Mouse (Mus musculus) thymus, adult 2 months (tissue): Measurements from ENCODE around the gene Sh3kbp1. TPM values are rescaled to one million over a fixed set of nuclear protein-coding genes. Genes with fewer than 3 reads are reported as not detected.

Experiments used
- DNase-seq: peaks from one replicate; pipeline ENCODE4 v3.0.0; 2021
- H3K27ac ChIP-seq: fragments of 200-500 bp; 2 replicates; pipeline ENCODE4 v1.5.1; 2012; ENCODE audit warnings: low read length, control low read depth; ENCODE audit not compliant: control insufficient read depth, insufficient read depth
- H3K27me3 ChIP-seq: fragments of 200-500 bp; 2 replicates; pipeline ENCODE4 v1.6.1; 2012; ENCODE audit warnings: mild to moderate bottlenecking, low read length, moderate library complexity, mixed read lengths; ENCODE audit not compliant: control insufficient read depth, insufficient read depth
- H3K36me3 ChIP-seq: fragments of 200-500 bp; 2 replicates; pipeline ENCODE4 v1.6.1; 2012; ENCODE audit warnings: mild to moderate bottlenecking, low read length, moderate library complexity; ENCODE audit not compliant: control insufficient read depth, insufficient read depth
- H3K4me1 ChIP-seq: fragments of 200-500 bp; replicated peaks from 2 replicates; pipeline ENCODE4 v1.6.1; 2012; ENCODE audit warnings: low read length; ENCODE audit not compliant: control insufficient read depth, insufficient read depth
- H3K4me3 ChIP-seq: fragments of 200-500 bp; 2 replicates; pipeline ENCODE4 v1.5.1; 2012; ENCODE audit warnings: mild to moderate bottlenecking, low read length, control low read depth, moderate library complexity; ENCODE audit not compliant: control insufficient read depth, insufficient read depth
- CTCF ChIP-seq: fragments of 200-500 bp; IDR thresholded peaks from 2 replicates; pipeline ENCODE4 v1.5.1; 2012; ENCODE audit warnings: mild to moderate bottlenecking, control low read depth, low read length, moderate library complexity, borderline replicate concordance; ENCODE audit not compliant: control insufficient read depth, poor library complexity, insufficient read depth; ENCODE audit errors: extremely low read depth
- POLR2A ChIP-seq: fragments of 200-500 bp; IDR thresholded peaks from 2 replicates; pipeline ENCODE4 v1.6.1; 2012; ENCODE audit warnings: mild to moderate bottlenecking, low read length, control low read depth, moderate library complexity; ENCODE audit not compliant: control insufficient read depth, poor library complexity, insufficient read depth; ENCODE audit errors: extremely low read depth
- WGBS: fragments of 180-500 bp; shearing (Covaris S2); methylation state at CpG from one replicate; pipeline ENCODE4 v1.1.7; 2018; 5-methylcytosine and 5-hydroxymethylcytosine counted together
- polyA plus RNA-seq: library from polyadenylated mRNA; depleted of rRNA; stranded (reverse); fragments of >200 nt; gene quantifications from 2 replicates; pipeline ENCODE4 v1.2.3, GENCODE M21; 2012

Sh3kbp1 gene
- polyA plus RNA-seq, 1 experiment: 114 TPM

- H3K27me3 ChIP-seq: no peaks in the 10 kb centered on the region
- TF ChIP-seq CTCF: no peak
- TF ChIP-seq POLR2A: no peak
- no peaks in the 10 kb centered on the region for H3K36me3 ChIP-seq
- H3K4me1 ChIP-seq: peaks cover 11% of the 10 kb centered on the region
- peak overlapping the region; percentile 90 for H3K27ac ChIP-seq
- no peak overlapping the region for H3K4me3 ChIP-seq
- DNase-seq: no peak
- 10% methylated on average over 10 of the region's 10 CpGs for WGBS
These were observed 62.8 kb downstream of the Sh3kbp1 start for GRCm38 (mm10) chrX:159689785-159690416.

- 15% methylated on average over 5 of the region's 5 CpGs for WGBS
- H3K4me1 ChIP-seq: peaks cover 7% of the 10 kb centered on the region; the same call in 1 of the 2 replicates
- TF ChIP-seq CTCF (no peak), POLR2A (no peak)
- no peaks in the 10 kb centered on the region for H3K27me3 ChIP-seq
- H3K4me3 ChIP-seq: no peak overlapping the region
- no peaks in the 10 kb centered on the region for H3K36me3 ChIP-seq
- DNase-seq: no peak
- no peak overlapping the region for H3K27ac ChIP-seq
These were observed 66.1 kb downstream of the Sh3kbp1 start for GRCm38 (mm10) chrX:159693126-159693525.

GRCm38 (mm10) chrX:159696545-159696944, 69.5 kb downstream of the Sh3kbp1 start:
- no peaks in the 10 kb centered on the region for H3K36me3 ChIP-seq
- TF ChIP-seq CTCF (no peak), POLR2A (no peak)
- H3K4me3 ChIP-seq: no peak overlapping the region
- H3K27ac ChIP-seq: peak overlapping the region; percentile 94
- no peak for DNase-seq
- no peaks in the 10 kb centered on the region for H3K27me3 ChIP-seq
- WGBS: 3% methylated on average over 2 of the region's 2 CpGs
- H3K4me1 ChIP-seq: peaks cover 10% of the 10 kb centered on the region

DNA sequence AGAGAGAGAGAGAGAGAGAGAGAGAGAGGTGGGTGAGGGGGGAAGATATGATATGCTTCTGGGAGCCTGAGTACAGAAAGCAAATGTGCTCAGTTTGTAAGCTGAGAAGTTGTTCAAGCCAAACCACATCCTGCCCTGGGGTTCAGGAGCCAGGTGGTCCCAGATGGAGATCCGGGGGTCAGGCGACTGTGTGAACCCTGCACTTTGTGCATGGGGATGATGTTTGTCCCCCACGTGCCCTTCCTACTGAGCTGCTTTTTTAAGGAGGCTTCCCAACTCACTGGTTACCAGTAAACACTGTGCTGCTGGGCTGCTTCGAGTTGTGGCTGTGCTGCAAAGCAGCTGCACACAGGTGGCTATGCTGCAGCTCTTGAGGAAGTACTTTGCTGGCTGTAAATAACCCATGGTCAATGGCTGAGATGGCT, 70.0 kb downstream of the Sh3kbp1 start:
- peak overlapping the region; percentile 94 for H3K27ac ChIP-seq
- no peaks in the 10 kb centered on the region for H3K36me3 ChIP-seq
- no peak for TF ChIP-seq POLR2A
- no peak for TF ChIP-seq CTCF
- WGBS: 7% methylated on average over 4 of the region's 4 CpGs
- DNase-seq: peak; percentile 74
- H3K4me1 ChIP-seq: peaks cover 10% of the 10 kb centered on the region
- H3K4me3 ChIP-seq: peak overlapping the region; percentile 32
- no peaks in the 10 kb centered on the region for H3K27me3 ChIP-seq

DNA sequence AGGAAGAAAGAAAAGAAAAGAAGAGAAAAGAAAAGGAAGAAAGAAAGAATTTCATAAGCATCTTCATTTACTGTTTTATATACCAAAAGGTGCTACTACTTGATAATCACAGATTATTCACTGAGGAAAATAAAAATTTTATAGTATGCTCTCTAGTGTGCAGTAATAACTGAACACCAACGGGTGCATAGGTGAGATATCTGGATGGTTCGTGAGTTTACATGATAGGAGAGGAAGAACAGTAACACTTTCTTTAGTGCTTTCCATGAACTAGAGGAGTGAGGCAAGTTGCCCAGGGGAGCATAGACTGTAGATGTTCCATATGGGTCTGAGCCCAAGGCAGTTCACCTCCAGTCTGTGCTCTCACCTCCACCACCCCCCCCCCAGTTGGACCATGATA, 75.8 kb downstream of the Sh3kbp1 start:
- Histone ChIP-seq H3K27me3 (no peaks in the 10 kb centered on the region), H3K4me3 (no peak overlapping the region), H3K36me3 (no peaks in the 10 kb centered on the region), H3K27ac (no peak overlapping the region; the same call in 1 of the 2 replicates), H3K4me1 (peaks cover 10% of the 10 kb centered on the region)
- TF ChIP-seq POLR2A: no peak
- no peak for TF ChIP-seq CTCF
- DNase-seq: no peak
- WGBS: 98% methylated on average over 2 of the region's 2 CpGs

- H3K4me1 ChIP-seq: peaks cover 16% of the 10 kb centered on the region
- TF ChIP-seq POLR2A (no peak), CTCF (no peak)
- no peaks in the 10 kb centered on the region for H3K27me3 ChIP-seq
- no peak overlapping the region for H3K4me3 ChIP-seq
- no peaks in the 10 kb centered on the region for H3K36me3 ChIP-seq
- DNase-seq: no peak
- WGBS: 82% methylated on average over 4 of the region's 4 CpGs
- H3K27ac ChIP-seq: no peak overlapping the region
These were observed 77.4 kb downstream of the Sh3kbp1 start for GRCm38 (mm10) chrX:159704381-159705004.
